Mouse (Mus musculus) testis, adult 2 months (tissue): ENCODE measurements around the gene Tgfb1i1. TPM values are rescaled to one million over a fixed set of nuclear protein-coding genes. Genes with fewer than 3 reads are reported as not detected.
A peak's percentile ranks its signal among the peaks of the same experiment; 100 is the strongest.

ENCODE experiments used
- H3K27ac ChIP-seq: fragments of 200-500 bp; 2 replicates; pipeline ENCODE4 v1.5.1; 2012; ENCODE audit warnings: low read depth, low read length; ENCODE audit not compliant: control insufficient read depth, insufficient read depth
- H3K27me3 ChIP-seq: fragments of 200-500 bp; 2 replicates; pipeline ENCODE4 v1.6.1; 2012; ENCODE audit warnings: mild to moderate bottlenecking, low read length, moderate library complexity; ENCODE audit not compliant: control insufficient read depth, insufficient read depth
- H3K36me3 ChIP-seq: fragments of 200-500 bp; 2 replicates; pipeline ENCODE4 v1.6.1; 2012; ENCODE audit warnings: mild to moderate bottlenecking, low read length; ENCODE audit not compliant: control insufficient read depth, insufficient read depth
- H3K4me1 ChIP-seq: fragments of 200-500 bp; 2 replicates; pipeline ENCODE4 v1.6.1; 2012; ENCODE audit warnings: low read length; ENCODE audit not compliant: control insufficient read depth, insufficient read depth
- H3K4me3 ChIP-seq: fragments of 200-500 bp; 2 replicates; pipeline ENCODE4 v1.5.1; 2012; ENCODE audit warnings: low read depth, mild to moderate bottlenecking, low read length, moderate library complexity, mixed read lengths; ENCODE audit not compliant: control insufficient read depth
- CTCF ChIP-seq: fragments of 200-500 bp; IDR thresholded peaks from 2 replicates; pipeline ENCODE4 v1.5.1; 2012; ENCODE audit warnings: low read depth, mild to moderate bottlenecking, inconsistent platforms, low read length, moderate library complexity; ENCODE audit not compliant: control insufficient read depth, insufficient read depth, insufficient replicate concordance
- POLR2A ChIP-seq: fragments of 200-500 bp; IDR thresholded peaks from 2 replicates; pipeline ENCODE4 v1.6.1; 2012; ENCODE audit warnings: low read depth, mild to moderate bottlenecking, inconsistent platforms, low read length, moderate library complexity; ENCODE audit not compliant: control insufficient read depth
- polyA plus RNA-seq: library from polyadenylated mRNA; depleted of rRNA; stranded (reverse); fragments of >200 nt; gene quantifications from 2 replicates; pipeline ENCODE4 v1.2.3, GENCODE M21; 2012

The Tgfb1i1 gene
- polyA plus RNA-seq, 1 experiment = 3.7 TPM

DNA sequence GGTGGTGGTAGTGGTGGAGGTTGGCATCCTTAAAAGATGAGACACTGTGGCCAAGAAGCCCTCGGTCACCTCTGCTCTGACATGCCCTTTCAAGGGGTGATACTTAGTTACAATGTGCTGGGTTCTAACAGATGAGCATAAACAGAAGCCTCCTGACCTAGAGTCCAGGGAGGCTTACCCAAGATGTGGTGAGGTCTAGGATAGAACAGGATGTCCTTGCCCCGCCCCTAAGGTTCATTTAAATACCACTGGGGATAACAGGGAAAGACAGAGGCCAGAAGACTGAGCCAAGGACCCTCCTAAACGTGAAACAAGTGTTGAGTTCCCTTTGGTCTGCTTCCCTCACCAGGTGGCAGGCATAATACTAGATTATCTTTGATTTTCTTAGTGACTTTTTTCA lies 49.9 kb downstream of the Tgfb1i1 start:
- H3K36me3 ChIP-seq = no peaks in the 10 kb centered on the region
- H3K4me1 ChIP-seq = peaks cover 5% of the 10 kb centered on the region
- H3K27ac ChIP-seq = no peak overlapping the region
- no peak overlapping the region for H3K4me3 ChIP-seq
- H3K27me3 ChIP-seq = no peaks in the 10 kb centered on the region
- no peak for TF ChIP-seq POLR2A
- no peak for TF ChIP-seq CTCF

DNA sequence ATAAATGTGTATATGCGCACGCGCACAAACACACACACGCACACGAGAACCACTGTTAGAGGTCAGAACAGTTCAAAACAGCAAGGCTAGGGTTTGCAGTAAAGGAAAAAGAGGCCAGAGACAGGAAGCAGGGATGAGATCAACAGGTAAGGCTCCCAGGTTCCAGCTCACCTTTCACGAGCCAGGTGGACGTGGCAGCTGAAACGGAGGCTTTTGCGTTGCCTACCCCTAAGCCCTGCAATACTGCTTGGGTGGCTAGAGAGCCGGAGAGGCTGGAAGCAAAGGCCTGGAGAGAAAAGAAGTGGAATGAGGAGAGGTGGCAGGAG lies 50.6 kb downstream of the Tgfb1i1 start:
- Histone ChIP-seq H3K27ac (no peak overlapping the region), H3K27me3 (no peaks in the 10 kb centered on the region), H3K36me3 (no peaks in the 10 kb centered on the region), H3K4me3 (peak overlapping the region; percentile 93), H3K4me1 (peaks cover 5% of the 10 kb centered on the region)
- TF ChIP-seq CTCF (no peak), POLR2A (no peak)

DNA sequence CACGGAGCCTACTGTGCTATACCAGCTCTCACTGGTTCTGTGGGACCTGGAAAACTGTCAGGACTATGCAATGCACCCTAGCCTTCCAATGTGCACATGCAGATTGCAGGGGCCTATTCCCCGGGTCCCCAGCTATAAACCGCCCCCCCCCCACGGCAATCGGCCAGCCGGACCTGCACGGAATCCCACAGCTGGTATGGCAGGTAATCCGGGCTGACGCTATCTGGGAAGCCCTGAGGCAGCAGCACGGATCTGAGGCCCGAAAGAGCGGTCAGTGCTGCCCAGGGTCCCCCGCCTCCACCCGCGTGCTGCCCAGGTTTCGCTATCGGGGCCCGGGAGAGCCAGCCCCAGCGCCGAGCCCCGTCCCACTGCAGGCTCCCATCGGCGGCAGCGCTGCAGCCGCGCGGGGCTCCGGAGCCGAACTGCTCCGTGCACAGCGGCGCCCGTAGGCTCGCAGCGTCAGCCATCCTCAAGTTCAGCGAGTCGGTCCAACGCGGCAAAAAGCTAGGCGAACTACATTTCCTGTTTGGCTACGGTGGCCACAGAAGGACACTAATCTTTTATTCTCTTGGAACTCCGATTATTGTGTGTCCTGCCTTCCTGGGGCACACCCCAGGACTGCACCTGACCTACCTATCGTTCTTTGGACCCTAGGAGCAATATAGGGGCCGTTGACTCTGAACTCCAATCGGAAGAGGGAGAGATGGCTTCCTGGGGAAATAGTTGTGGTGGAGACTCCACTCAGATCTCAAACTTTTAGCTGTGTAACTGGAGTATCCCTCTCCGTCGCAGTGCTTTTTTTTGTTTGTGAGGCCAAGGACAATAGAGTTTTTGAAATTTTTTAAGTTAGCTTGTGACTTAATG lies 51.2 kb downstream of the Tgfb1i1 start, which contains the start of gene BC017158:
Gene BC017158 (minus strand): TSS at position 554 of the 864 bp plus-strand sequence.
- Histone ChIP-seq H3K4me3 (peak within 1 kb of the TSS; percentile 93), H3K4me1 (peaks cover 5% of the 10 kb centered on the region), H3K36me3 (no peaks in the 10 kb centered on the region), H3K27ac (no peak within 1 kb of the TSS), H3K27me3 (no peaks in the 10 kb centered on the region)
- TF ChIP-seq CTCF (no peak), POLR2A (no peak)

DNA sequence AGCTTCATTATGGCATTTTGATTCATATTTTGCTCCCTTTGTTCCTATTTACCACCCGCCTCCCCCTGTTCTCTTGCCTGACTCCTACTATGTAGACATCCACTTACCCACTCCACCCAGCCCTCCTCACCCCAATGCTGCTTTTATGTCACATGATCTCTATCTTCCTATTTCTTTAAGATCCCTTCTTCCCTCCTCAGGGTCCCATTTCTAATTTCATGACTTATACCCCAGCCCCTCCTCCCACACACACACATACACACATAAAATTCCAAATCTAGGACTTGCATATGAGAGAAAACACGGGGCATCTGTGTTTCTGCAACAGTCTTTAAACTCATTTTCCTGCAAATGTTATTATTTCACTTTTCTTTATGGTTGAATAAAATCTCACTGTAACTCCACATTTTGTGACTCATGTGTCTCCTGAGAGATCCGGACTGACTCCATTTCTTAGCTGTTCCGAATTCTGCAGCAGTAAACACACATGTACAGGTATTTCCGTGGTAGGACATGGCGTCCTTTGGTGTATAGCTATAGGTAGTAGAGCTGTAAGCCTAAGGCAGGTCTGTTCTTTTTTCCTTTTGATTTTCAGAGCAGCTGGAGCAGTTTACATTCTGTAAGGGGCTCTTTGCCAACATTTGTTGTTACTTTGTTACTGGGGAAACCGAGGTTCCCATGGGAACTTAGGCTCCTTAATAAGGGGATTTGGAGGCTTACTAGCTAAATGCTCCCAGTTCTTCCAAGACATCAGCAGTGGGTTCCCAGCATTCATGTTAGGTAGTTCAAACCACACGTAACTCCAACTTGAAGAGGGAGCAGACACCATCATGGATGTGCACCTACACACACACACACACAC lies 52.1 kb downstream of the Tgfb1i1 start:
- Histone ChIP-seq H3K4me3 (no peak overlapping the region), H3K36me3 (no peaks in the 10 kb centered on the region), H3K4me1 (peaks cover 5% of the 10 kb centered on the region), H3K27me3 (no peaks in the 10 kb centered on the region), H3K27ac (no peak overlapping the region)
- no peak for TF ChIP-seq CTCF
- TF ChIP-seq POLR2A = no peak

DNA sequence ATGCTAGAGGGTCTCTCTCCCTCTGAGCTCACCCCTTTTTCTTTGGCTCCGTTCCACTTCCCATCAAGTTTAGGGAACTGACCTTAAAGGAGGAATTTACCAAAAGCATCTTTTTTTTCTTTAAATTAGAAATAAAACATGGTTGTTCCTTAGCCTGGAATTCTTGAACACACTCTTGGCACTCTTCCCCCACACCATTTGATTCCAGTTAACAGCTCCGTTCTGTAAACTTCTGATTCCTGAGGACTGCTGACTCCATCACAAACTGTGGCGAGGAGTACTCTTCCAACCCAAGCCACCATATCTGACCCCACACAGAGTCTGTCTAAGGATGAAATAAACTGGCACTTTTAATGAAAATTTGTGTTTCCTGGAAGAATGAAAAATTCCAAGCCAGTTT lies 54.3 kb downstream of the Tgfb1i1 start:
- Histone ChIP-seq H3K4me1 (peaks cover 5% of the 10 kb centered on the region), H3K27me3 (no peaks in the 10 kb centered on the region), H3K27ac (no peak overlapping the region), H3K4me3 (no peak overlapping the region), H3K36me3 (no peaks in the 10 kb centered on the region)
- TF ChIP-seq CTCF = no peak
- no peak for TF ChIP-seq POLR2A

DNA sequence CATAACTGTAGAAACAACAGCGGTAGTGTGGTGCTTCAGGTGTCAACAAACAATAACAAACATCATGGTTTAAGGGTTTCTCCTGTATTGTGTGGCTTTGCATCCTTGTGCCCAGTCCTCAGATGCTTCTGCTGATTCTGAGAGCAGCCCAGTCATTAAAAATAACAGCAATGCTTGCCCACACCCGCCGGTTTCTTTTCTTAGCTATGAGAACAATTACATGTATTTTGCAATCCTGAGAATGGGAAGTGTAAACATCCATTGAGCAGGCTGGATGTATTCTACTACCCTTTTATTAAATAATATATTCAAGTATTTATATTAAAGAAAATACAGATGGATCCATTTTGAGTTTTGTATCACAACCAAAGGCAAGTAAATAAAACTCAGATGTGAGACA lies 55.5 kb downstream of the Tgfb1i1 start:
- H3K36me3 ChIP-seq = no peaks in the 10 kb centered on the region
- TF ChIP-seq POLR2A (no peak), CTCF (no peak)
- H3K4me3 ChIP-seq = no peak overlapping the region
- H3K4me1 ChIP-seq = peaks cover 3% of the 10 kb centered on the region
- no peak overlapping the region for H3K27ac ChIP-seq
- no peaks in the 10 kb centered on the region for H3K27me3 ChIP-seq

DNA sequence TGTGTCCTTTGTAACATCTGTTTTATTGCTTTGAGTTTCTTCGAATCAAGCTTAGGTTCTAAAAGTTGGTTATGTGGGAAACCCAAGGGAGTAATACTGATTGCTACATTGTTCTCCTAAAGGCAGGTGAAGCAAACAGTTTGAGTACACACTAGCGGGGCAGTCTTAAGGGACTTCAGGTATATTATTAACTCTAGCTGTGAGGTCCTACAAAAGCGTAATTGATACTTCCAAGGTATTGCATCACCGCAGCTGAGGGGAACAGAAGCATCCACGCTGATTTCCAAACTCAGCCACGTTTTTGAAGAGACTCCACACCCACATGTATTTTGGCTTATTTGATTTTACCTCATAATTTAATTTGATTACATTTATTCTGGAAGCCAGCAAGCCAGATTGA lies 57.6 kb downstream of the Tgfb1i1 start:
- H3K4me1 ChIP-seq = no peaks in the 10 kb centered on the region
- H3K36me3 ChIP-seq = no peaks in the 10 kb centered on the region
- no peak overlapping the region for H3K4me3 ChIP-seq
- H3K27ac ChIP-seq = no peak overlapping the region
- H3K27me3 ChIP-seq = no peaks in the 10 kb centered on the region
- TF ChIP-seq POLR2A = no peak
- TF ChIP-seq CTCF = no peak
